Mouse (Mus musculus) B cell, adult 62 days (primary cell): ENCODE results near the gene Ivl. TPM values are rescaled to one million over a fixed set of nuclear protein-coding genes. Genes with fewer than 3 reads are reported as not detected.

ENCODE experiments used
- total RNA-seq: library from RNA; stranded (reverse); gene quantifications from 4 replicates; pipeline ENCODE4 v1.2.4, GENCODE M21; 2023

Gene Ivl
- not detected in 4 replicates for total RNA-seq

GRCm38 (mm10) chr3:92573449-92574041 is at the start of gene Ivl:
Gene Ivl (minus strand): TSS chr3:92573735.

GRCm38 (mm10) chr3:92621560-92621959 is 48.0 kb upstream of the Ivl start, which contains the start of gene Lce6a:
Gene Lce6a (minus strand): TSS chr3:92621660.

GRCm38 (mm10) chr3:92607392-92607791 is 33.9 kb upstream of the Ivl start, which contains the start of gene 2210017I01Rik:
Gene 2210017I01Rik (minus strand): TSS chr3:92607492.

GRCm38 (mm10) chr3:92588858-92589257 is 15.3 kb upstream of the Ivl start, which contains the start of gene Smcp:
Gene Smcp (minus strand): TSS chr3:92588997.

GRCm38 (mm10) chr3:92534411-92534810 is 39.1 kb downstream of the Ivl start, which contains the start of gene 2310046K23Rik:
Gene 2310046K23Rik (minus strand): TSS chr3:92534511.

Other genes starting within 250 kb of the Ivl start
- gene Sprr2d, start 234.6 kb downstream of the Ivl start, total RNA-seq = not detected in 4 replicates
- not detected in 4 replicates for gene Sprr2e, start 221.6 kb downstream of the Ivl start, total RNA-seq
- gene Sprr2f, start 208.5 kb downstream of the Ivl start, total RNA-seq = not detected in 4 replicates
- gene Sprr2h, start 188.1 kb downstream of the Ivl start, total RNA-seq = not detected in 4 replicates
- gene Sprr2i, start 165.7 kb downstream of the Ivl start, total RNA-seq = not detected in 4 replicates
- gene Sprr2j-ps, start 155.7 kb downstream of the Ivl start, total RNA-seq = not detected in 4 replicates
- gene Gm9774, start 144.3 kb downstream of the Ivl start, total RNA-seq = 1.0 to 3.2 TPM in 2 of 4 replicates, not detected in the others
- gene Sprr2k, start 141.2 kb downstream of the Ivl start, total RNA-seq = not detected in 4 replicates
- not detected in 4 replicates for gene Sprr1b, start 134.9 kb downstream of the Ivl start, total RNA-seq
- not detected in 4 replicates for gene Sprr3, start 115.0 kb downstream of the Ivl start, total RNA-seq
- gene Sprr1a, start 87.8 kb downstream of the Ivl start, total RNA-seq = not detected in 4 replicates
- gene Sprr4, start 73.2 kb downstream of the Ivl start, total RNA-seq = not detected in 4 replicates
- not detected in 4 replicates for gene 2310046K23Rik, start 39.2 kb downstream of the Ivl start, total RNA-seq
- not detected in 4 replicates for gene Smcp, start 15.3 kb upstream of the Ivl start, total RNA-seq
- gene 2210017I01Rik, start 33.8 kb upstream of the Ivl start, total RNA-seq = not detected in 4 replicates
- gene Lce6a, start 47.9 kb upstream of the Ivl start, total RNA-seq = not detected in 4 replicates
- gene Lce1a1, start 74.6 kb upstream of the Ivl start, total RNA-seq = not detected in 4 replicates
- not detected in 4 replicates for gene Lce1b, start 83.2 kb upstream of the Ivl start, total RNA-seq
- not detected in 4 replicates for gene Lce1a2, start 96.6 kb upstream of the Ivl start, total RNA-seq
- gene Lce1c, start 105.5 kb upstream of the Ivl start, total RNA-seq = not detected in 4 replicates
- gene Lce1d, start 113.5 kb upstream of the Ivl start, total RNA-seq = not detected in 4 replicates
- gene Lce1e, start 135.3 kb upstream of the Ivl start, total RNA-seq = not detected in 4 replicates
- gene Lce1f, start 146.6 kb upstream of the Ivl start, total RNA-seq = not detected in 4 replicates
- not detected in 4 replicates for gene Gm38119, start 165.4 kb upstream of the Ivl start, total RNA-seq
- not detected in 4 replicates for gene Lce1g, start 178.6 kb upstream of the Ivl start, total RNA-seq
- gene Lce1h, start 191.3 kb upstream of the Ivl start, total RNA-seq = not detected in 4 replicates
- not detected in 4 replicates for gene Lce1i, start 205.2 kb upstream of the Ivl start, total RNA-seq
- gene Lce1j, start 216.8 kb upstream of the Ivl start, total RNA-seq = not detected in 4 replicates
- not detected in 4 replicates for gene Lce1k, start 234.2 kb upstream of the Ivl start, total RNA-seq